Mouse (Mus musculus): Measurements from ENCODE around the gene Atf4.

Atf4 gene

GRCm38 (mm10) chr15:80271858-80272396 is 16.9 kb downstream of the Atf4 start:
- in situ Hi-C loops (cut with MboI; ENCODE audit: low pct_unique_long_range_greater_than_20kb in 1 of 2, low sequenced_read_pairs in 2 of 2, unreplicated experiment in 1 of 2) = no loop called here

DNA sequence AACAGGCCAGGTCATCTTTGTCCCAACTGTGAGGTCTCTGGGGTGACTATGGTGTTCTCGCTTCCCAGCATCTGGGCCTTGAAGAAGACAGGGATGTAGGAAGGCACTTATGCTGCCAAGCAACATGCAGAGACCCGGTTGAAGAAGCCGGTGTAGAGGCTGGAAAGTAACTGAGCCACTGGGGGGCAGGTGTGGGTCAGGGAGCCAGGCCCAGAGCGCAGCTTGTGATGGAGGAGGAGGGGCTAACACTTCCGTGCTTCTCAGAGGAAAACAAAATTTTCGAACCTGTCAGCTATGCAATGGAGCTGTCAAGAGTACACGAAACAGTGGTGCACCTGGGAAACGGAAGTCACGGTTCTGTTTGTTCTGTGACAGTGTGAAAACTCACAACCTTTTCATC is 22.1 kb downstream of the Atf4 start:
- in situ Hi-C loops (cut with MboI; ENCODE audit: low pct_unique_long_range_greater_than_20kb in 1 of 2, low sequenced_read_pairs in 2 of 2, unreplicated experiment in 1 of 2) = no loop called here

- in situ Hi-C loops (cut with MboI; ENCODE audit: low pct_unique_long_range_greater_than_20kb in 1 of 2, low sequenced_read_pairs in 2 of 2, unreplicated experiment in 1 of 2) = no loop called here
Measured at GRCm38 (mm10) chr15:80277625-80278024, 22.6 kb downstream of the Atf4 start.

GRCm38 (mm10) chr15:80278121-80278759 is 23.3 kb downstream of the Atf4 start:
- in situ Hi-C loops (cut with MboI; ENCODE audit: low pct_unique_long_range_greater_than_20kb in 1 of 2, low sequenced_read_pairs in 2 of 2, unreplicated experiment in 1 of 2) = no loop called here

- in situ Hi-C loops (cut with MboI; ENCODE audit: low pct_unique_long_range_greater_than_20kb in 1 of 2, low sequenced_read_pairs in 2 of 2, unreplicated experiment in 1 of 2) = no loop called here
Measured at GRCm38 (mm10) chr15:80279053-80279452, 24.1 kb downstream of the Atf4 start.

DNA sequence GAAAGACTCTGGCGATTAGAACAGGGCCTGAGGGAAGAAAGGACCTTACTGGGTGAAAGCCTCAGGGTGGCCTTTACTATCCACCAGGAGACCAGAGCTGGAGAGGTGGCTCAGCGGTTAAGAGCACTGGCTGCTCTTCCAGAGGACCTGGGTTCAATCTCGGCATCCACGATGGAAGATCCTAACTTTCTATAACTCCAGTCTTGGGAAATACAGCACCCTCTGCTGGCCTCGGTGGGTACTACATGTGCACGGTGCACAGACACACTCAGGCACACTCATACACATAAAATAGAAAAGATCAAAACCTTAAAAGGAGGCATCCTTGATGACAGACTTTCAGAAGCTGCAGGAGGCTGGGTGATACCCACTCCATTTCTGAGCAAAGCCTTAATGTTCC is 25.7 kb downstream of the Atf4 start:
- in situ Hi-C loops (cut with MboI; ENCODE audit: low pct_unique_long_range_greater_than_20kb in 1 of 2, low sequenced_read_pairs in 2 of 2, unreplicated experiment in 1 of 2) = no loop called here

- in situ Hi-C loops (cut with MboI; ENCODE audit: low pct_unique_long_range_greater_than_20kb in 1 of 2, low sequenced_read_pairs in 2 of 2, unreplicated experiment in 1 of 2) = no loop called here
Measured at GRCm38 (mm10) chr15:80286851-80287415, 31.9 kb downstream of the Atf4 start, which contains the start of gene Cacna1i. TSS of gene Cacna1i (plus strand) at chr15:80287238.

- in situ Hi-C loops (cut with MboI; ENCODE audit: low pct_unique_long_range_greater_than_20kb in 1 of 2, low sequenced_read_pairs in 2 of 2, unreplicated experiment in 1 of 2) = no loop called here
Measured at GRCm38 (mm10) chr15:80288036-80288435, 33.1 kb downstream of the Atf4 start.

- in situ Hi-C loops (cut with MboI; ENCODE audit: low pct_unique_long_range_greater_than_20kb in 1 of 2, low sequenced_read_pairs in 2 of 2, unreplicated experiment in 1 of 2) = no loop called here
Measured at GRCm38 (mm10) chr15:80289436-80289835, 34.5 kb downstream of the Atf4 start.

- in situ Hi-C loops (cut with MboI; ENCODE audit: low pct_unique_long_range_greater_than_20kb in 1 of 2, low sequenced_read_pairs in 2 of 2, unreplicated experiment in 1 of 2) = loop anchor here in 1 of 2 experiments (10.0 kb wide), 1 partner anchor 398 kb away; no protein-coding TSS in a partner anchor
Measured at GRCm38 (mm10) chr15:80297146-80297545, 42.2 kb downstream of the Atf4 start.

GRCm38 (mm10) chr15:80303779-80304178 is 48.8 kb downstream of the Atf4 start:
- in situ Hi-C loops (cut with MboI; ENCODE audit: low pct_unique_long_range_greater_than_20kb in 1 of 2, low sequenced_read_pairs in 2 of 2, unreplicated experiment in 1 of 2) = loop anchor here in 1 of 2 experiments (10.0 kb wide), 1 partner anchor 381 kb away; no protein-coding TSS in a partner anchor

DNA sequence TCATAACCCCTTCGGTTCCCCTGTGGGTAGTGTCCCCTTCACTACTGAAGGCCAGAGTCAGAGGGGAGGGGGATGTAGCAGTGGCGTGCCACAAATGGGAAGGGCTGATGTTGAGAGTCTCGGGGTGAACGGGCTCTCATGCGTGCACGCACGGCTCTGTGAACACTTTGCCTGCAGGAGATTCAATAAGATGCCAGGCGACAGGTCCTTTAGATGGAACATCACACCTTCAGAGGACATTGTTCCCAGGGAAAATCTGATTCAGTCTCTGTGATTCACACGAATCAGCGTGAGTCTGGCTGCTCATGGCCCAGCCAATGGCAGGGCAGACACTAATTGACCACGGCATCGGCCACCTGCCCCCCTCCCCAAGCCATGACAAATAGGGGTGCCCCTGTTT is 49.2 kb downstream of the Atf4 start:
- in situ Hi-C loops (cut with MboI; ENCODE audit: low pct_unique_long_range_greater_than_20kb in 1 of 2, low sequenced_read_pairs in 2 of 2, unreplicated experiment in 1 of 2) = loop anchor here in 1 of 2 experiments (10.0 kb wide), 1 partner anchor 381 kb away; no protein-coding TSS in a partner anchor

DNA sequence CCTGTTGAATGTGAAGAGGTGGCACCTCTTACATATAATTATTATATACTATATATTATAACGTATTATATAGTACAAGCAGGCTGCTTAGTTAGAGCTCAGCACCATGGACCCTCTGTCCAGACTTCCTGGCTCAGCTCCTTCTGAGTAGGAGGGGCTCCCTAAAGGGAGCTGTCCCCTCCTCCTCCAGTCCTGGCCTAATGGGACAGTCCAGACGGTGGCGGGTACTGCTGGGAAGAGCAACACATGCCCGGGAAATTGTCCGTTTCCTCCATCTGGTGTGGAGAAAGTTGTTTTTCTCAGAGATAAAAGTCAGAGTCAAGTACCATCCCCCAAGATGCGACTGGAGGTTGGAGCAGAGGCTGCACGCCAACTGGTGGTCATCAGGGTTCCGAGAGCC is 51.2 kb downstream of the Atf4 start:
- in situ Hi-C loops (cut with MboI; ENCODE audit: low pct_unique_long_range_greater_than_20kb in 1 of 2, low sequenced_read_pairs in 2 of 2, unreplicated experiment in 1 of 2) = loop anchor here in 1 of 2 experiments (10.0 kb wide), 1 partner anchor 379 kb away; no protein-coding TSS in a partner anchor
